Mouse (Mus musculus): Measurements from ENCODE around the gene Sat2.
A peak's percentile ranks its signal among the peaks of the same experiment; 100 is the strongest.

The Sat2 gene

GRCm38 (mm10) chr11:69671726-69672124 lies 49.9 kb downstream of the Sat2 start:
- no peak for DNase-seq (ENCODE audit: low spot score)

GRCm38 (mm10) chr11:69672211-69672706 lies 50.4 kb downstream of the Sat2 start, which contains the start of gene Eif4a1:
Gene Eif4a1 (minus strand): TSS chr11:69672423.
- DNase-seq (ENCODE audit: low spot score): peak; percentile 100
